Mouse (Mus musculus) retina, postnatal 7 days (tissue): ENCODE measurements at regions not wholly inside any gene's neighbourhood (a gene's known extent, or its start where the extent isn't known, plus 50 kb on each side); places are given as distances from the start of the nearest gene placed in this dataset.

ENCODE experiments used
- DNase-seq: peaks from one replicate; pipeline ENCODE4 v3.0.0-alpha.2; 2012; ENCODE audit warnings: low read depth, low spot score

GRCm38 (mm10) chr3:104712711-104713110, 68.1 kb upstream of the Ppm1j start:
- DNase-seq, result no peak

DNA sequence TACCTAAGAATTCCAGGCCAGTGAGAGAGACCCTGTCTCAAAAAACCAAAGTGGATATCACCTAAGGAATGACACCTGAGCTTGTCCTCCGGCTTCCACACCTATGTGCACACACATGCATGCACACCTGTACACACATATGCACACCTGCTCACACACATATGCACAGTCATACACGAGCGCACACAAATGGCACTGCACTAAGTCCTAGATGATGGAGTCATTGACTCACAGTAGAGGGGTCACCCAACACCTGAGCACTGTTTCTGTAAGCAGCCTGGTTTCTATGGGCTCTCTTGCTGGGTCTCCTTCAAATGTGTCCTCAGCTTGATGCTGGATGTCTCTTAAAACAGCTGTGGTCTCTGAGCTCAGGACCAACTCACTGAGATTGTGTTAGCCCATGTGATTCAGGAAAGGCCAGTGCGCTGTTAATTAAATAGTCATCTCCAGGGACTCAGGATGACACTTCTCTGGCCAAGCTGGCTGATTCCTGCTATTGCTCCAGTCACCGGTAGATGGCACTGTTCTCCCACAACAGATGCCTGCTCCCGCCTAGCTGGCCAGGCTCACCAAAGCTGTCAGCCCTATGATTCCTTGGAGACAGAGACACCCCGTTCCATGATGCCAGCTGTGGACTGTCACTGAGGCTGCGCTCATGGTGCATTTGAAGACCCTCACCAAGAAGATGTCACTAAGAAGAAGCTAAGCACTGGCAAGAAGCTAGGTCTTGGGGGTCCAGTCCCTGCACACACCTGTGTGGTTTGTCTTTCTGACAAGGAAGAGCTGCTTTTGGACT, 66.8 kb upstream of the Ppm1j start:
- peak; percentile 72 for DNase-seq

GRCm38 (mm10) chr3:104714679-104715326, 66.1 kb upstream of the Ppm1j start:
- DNase-seq, result peak; percentile 65
